Mouse (Mus musculus): ENCODE results near the gene Homer2. TPM values are rescaled to one million over a fixed set of nuclear protein-coding genes. Genes with fewer than 3 reads are reported as not detected.

Gene Homer2
- polyA plus RNA-seq, 1 experiment from 2014 or later: 16.0 TPM

- WGBS: 52% methylated on average over 9 of the region's 9 CpGs
- Histone ChIP-seq H3K4me3 (ENCODE audit: low read depth, low read length) (no peak overlapping the region), H3K27ac (ENCODE audit: low read depth, low read length) (no peak overlapping the region), H3K9me3 (ENCODE audit: control insufficient read depth, low read length) (no peaks in the 10 kb centered on the region), H3K36me3 (ENCODE audit: control insufficient read depth, insufficient read depth, low read length) (no peaks in the 10 kb centered on the region), H3K4me2 (no peak overlapping the region), H3K4me1 (replicated peaks; ENCODE audit: control insufficient read depth, insufficient read depth, low read length) (peaks cover 7% of the 10 kb centered on the region), H3K9ac (ENCODE audit: low read depth, low read length) (no peak overlapping the region), H3K27me3 (replicated peaks; ENCODE audit: control insufficient read depth, insufficient read depth, low read length) (no peaks in the 10 kb centered on the region)
- DNase-seq (ENCODE audit: low spot score) (no peak), ATAC-seq (replicated peaks; ENCODE audit: low FRiP score) (no peak)
Measured at GRCm38 (mm10) chr7:81666585-81666984, 40.7 kb downstream of the Homer2 start.

- WGBS: 54% methylated on average over 3 of the region's 3 CpGs
- no peak for DNase-seq (ENCODE audit: low spot score)
- no peak overlapping the region for H3K9ac ChIP-seq (ENCODE audit: low read depth, low read length)
- H3K36me3 ChIP-seq (ENCODE audit: control insufficient read depth, insufficient read depth, low read length): no peaks in the 10 kb centered on the region
- no peaks in the 10 kb centered on the region for H3K9me3 ChIP-seq (ENCODE audit: control insufficient read depth, low read length)
- no peak overlapping the region for H3K4me3 ChIP-seq (ENCODE audit: low read depth, low read length)
- no peak for ATAC-seq (replicated peaks; ENCODE audit: low FRiP score)
- no peak overlapping the region for H3K4me2 ChIP-seq
- peaks cover 7% of the 10 kb centered on the region for H3K4me1 ChIP-seq (replicated peaks; ENCODE audit: control insufficient read depth, insufficient read depth, low read length)
- H3K27me3 ChIP-seq (replicated peaks; ENCODE audit: control insufficient read depth, insufficient read depth, low read length): no peaks in the 10 kb centered on the region
- H3K27ac ChIP-seq (ENCODE audit: low read depth, low read length): no peak overlapping the region
Measured at GRCm38 (mm10) chr7:81663057-81663456, 44.3 kb downstream of the Homer2 start.

- H3K4me2 ChIP-seq: no peak overlapping the region
- H3K9me3 ChIP-seq (ENCODE audit: control insufficient read depth, low read length): no peaks in the 10 kb centered on the region
- no peaks in the 10 kb centered on the region for H3K27me3 ChIP-seq (replicated peaks; ENCODE audit: control insufficient read depth, insufficient read depth, low read length)
- no peak overlapping the region for H3K27ac ChIP-seq (ENCODE audit: low read depth, low read length)
- no peaks in the 10 kb centered on the region for H3K36me3 ChIP-seq (ENCODE audit: control insufficient read depth, insufficient read depth, low read length)
- ATAC-seq (replicated peaks; ENCODE audit: low FRiP score): no peak
- no peak overlapping the region for H3K9ac ChIP-seq (ENCODE audit: low read depth, low read length)
- 88% methylated on average over 2 of the region's 2 CpGs for WGBS
- DNase-seq (ENCODE audit: low spot score): no peak
- no peak overlapping the region for H3K4me3 ChIP-seq (ENCODE audit: low read depth, low read length)
- H3K4me1 ChIP-seq (replicated peaks; ENCODE audit: control insufficient read depth, insufficient read depth, low read length): no peaks in the 10 kb centered on the region
Measured at GRCm38 (mm10) chr7:81657631-81658347, 49.5 kb downstream of the Homer2 start.

- Histone ChIP-seq H3K4me1 (replicated peaks; ENCODE audit: control insufficient read depth, insufficient read depth, low read length) (no peaks in the 10 kb centered on the region), H3K4me2 (no peak overlapping the region), H3K27ac (ENCODE audit: low read depth, low read length) (no peak overlapping the region), H3K36me3 (ENCODE audit: control insufficient read depth, insufficient read depth, low read length) (no peaks in the 10 kb centered on the region), H3K4me3 (ENCODE audit: low read depth, low read length) (no peak overlapping the region), H3K27me3 (replicated peaks; ENCODE audit: control insufficient read depth, insufficient read depth, low read length) (no peaks in the 10 kb centered on the region), H3K9ac (ENCODE audit: low read depth, low read length) (no peak overlapping the region), H3K9me3 (ENCODE audit: control insufficient read depth, low read length) (no peaks in the 10 kb centered on the region)
- no peak for ATAC-seq (replicated peaks; ENCODE audit: low FRiP score)
- no peak for DNase-seq (ENCODE audit: low spot score)
- WGBS: 81% methylated on average over 3 of the region's 3 CpGs
Measured at GRCm38 (mm10) chr7:81657055-81657454, 50.3 kb downstream of the Homer2 start.

- H3K9ac ChIP-seq (ENCODE audit: low read depth, low read length): no peak overlapping the region
- no peaks in the 10 kb centered on the region for H3K27me3 ChIP-seq (replicated peaks; ENCODE audit: control insufficient read depth, insufficient read depth, low read length)
- DNase-seq (ENCODE audit: low spot score) (no peak), ATAC-seq (replicated peaks; ENCODE audit: low FRiP score) (no peak)
- H3K4me2 ChIP-seq: no peak overlapping the region
- no peaks in the 10 kb centered on the region for H3K4me1 ChIP-seq (replicated peaks; ENCODE audit: control insufficient read depth, insufficient read depth, low read length)
- no peaks in the 10 kb centered on the region for H3K36me3 ChIP-seq (ENCODE audit: control insufficient read depth, insufficient read depth, low read length)
- no peak overlapping the region for H3K4me3 ChIP-seq (ENCODE audit: low read depth, low read length)
- H3K9me3 ChIP-seq (ENCODE audit: control insufficient read depth, low read length): no peaks in the 10 kb centered on the region
- 73% methylated on average over 8 of the region's 8 CpGs for WGBS
- H3K27ac ChIP-seq (ENCODE audit: low read depth, low read length): no peak overlapping the region
Measured at GRCm38 (mm10) chr7:81656635-81657034, 50.7 kb downstream of the Homer2 start.

- H3K4me1 ChIP-seq (replicated peaks; ENCODE audit: control insufficient read depth, insufficient read depth, low read length): no peaks in the 10 kb centered on the region
- no peaks in the 10 kb centered on the region for H3K27me3 ChIP-seq (replicated peaks; ENCODE audit: control insufficient read depth, insufficient read depth, low read length)
- no peaks in the 10 kb centered on the region for H3K36me3 ChIP-seq (ENCODE audit: control insufficient read depth, insufficient read depth, low read length)
- H3K4me2 ChIP-seq: no peak overlapping the region
- no peak overlapping the region for H3K27ac ChIP-seq (ENCODE audit: low read depth, low read length)
- H3K9me3 ChIP-seq (ENCODE audit: control insufficient read depth, low read length): no peaks in the 10 kb centered on the region
- no peak overlapping the region for H3K9ac ChIP-seq (ENCODE audit: low read depth, low read length)
- no peak overlapping the region for H3K4me3 ChIP-seq (ENCODE audit: low read depth, low read length)
- DNase-seq (ENCODE audit: low spot score): no peak
- ATAC-seq (replicated peaks; ENCODE audit: low FRiP score): no peak
- WGBS: 81% methylated on average over 9 of the region's 9 CpGs
Measured at GRCm38 (mm10) chr7:81654946-81655718, 52.2 kb downstream of the Homer2 start.

GRCm38 (mm10) chr7:81653988-81654387 lies 53.3 kb downstream of the Homer2 start:
- no peak for DNase-seq (ENCODE audit: low spot score)
- Histone ChIP-seq H3K27me3 (replicated peaks; ENCODE audit: control insufficient read depth, insufficient read depth, low read length) (no peaks in the 10 kb centered on the region), H3K9ac (ENCODE audit: low read depth, low read length) (no peak overlapping the region), H3K4me3 (ENCODE audit: low read depth, low read length) (no peak overlapping the region), H3K4me1 (replicated peaks; ENCODE audit: control insufficient read depth, insufficient read depth, low read length) (no peaks in the 10 kb centered on the region), H3K27ac (ENCODE audit: low read depth, low read length) (no peak overlapping the region), H3K4me2 (no peak overlapping the region), H3K9me3 (ENCODE audit: control insufficient read depth, low read length) (no peaks in the 10 kb centered on the region), H3K36me3 (ENCODE audit: control insufficient read depth, insufficient read depth, low read length) (no peaks in the 10 kb centered on the region)
- no peak for ATAC-seq (replicated peaks; ENCODE audit: low FRiP score)
- WGBS: 59% methylated on average over 8 of the region's 8 CpGs

- no peak for ATAC-seq (replicated peaks; ENCODE audit: low FRiP score)
- no peaks in the 10 kb centered on the region for H3K4me1 ChIP-seq (replicated peaks; ENCODE audit: control insufficient read depth, insufficient read depth, low read length)
- no peak for DNase-seq (ENCODE audit: low spot score)
- H3K36me3 ChIP-seq (ENCODE audit: control insufficient read depth, insufficient read depth, low read length): no peaks in the 10 kb centered on the region
- 70% methylated on average over 2 of the region's 2 CpGs for WGBS
- H3K9me3 ChIP-seq (ENCODE audit: control insufficient read depth, low read length): no peaks in the 10 kb centered on the region
- H3K4me3 ChIP-seq (ENCODE audit: low read depth, low read length): no peak overlapping the region
- H3K9ac ChIP-seq (ENCODE audit: low read depth, low read length): no peak overlapping the region
- no peak overlapping the region for H3K4me2 ChIP-seq
- no peak overlapping the region for H3K27ac ChIP-seq (ENCODE audit: low read depth, low read length)
- no peaks in the 10 kb centered on the region for H3K27me3 ChIP-seq (replicated peaks; ENCODE audit: control insufficient read depth, insufficient read depth, low read length)
Measured at GRCm38 (mm10) chr7:81652296-81652695, 55.0 kb downstream of the Homer2 start.

GRCm38 (mm10) chr7:81651284-81651683 lies 56.0 kb downstream of the Homer2 start:
- Histone ChIP-seq H3K9ac (ENCODE audit: low read depth, low read length) (no peak overlapping the region), H3K27me3 (replicated peaks; ENCODE audit: control insufficient read depth, insufficient read depth, low read length) (no peaks in the 10 kb centered on the region), H3K4me3 (ENCODE audit: low read depth, low read length) (no peak overlapping the region), H3K36me3 (ENCODE audit: control insufficient read depth, insufficient read depth, low read length) (no peaks in the 10 kb centered on the region), H3K27ac (ENCODE audit: low read depth, low read length) (no peak overlapping the region), H3K9me3 (ENCODE audit: control insufficient read depth, low read length) (no peaks in the 10 kb centered on the region), H3K4me1 (replicated peaks; ENCODE audit: control insufficient read depth, insufficient read depth, low read length) (no peaks in the 10 kb centered on the region), H3K4me2 (no peak overlapping the region)
- ATAC-seq (replicated peaks; ENCODE audit: low FRiP score) (no peak), DNase-seq (ENCODE audit: low spot score) (no peak)
- 68% methylated on average over 5 of the region's 5 CpGs for WGBS

Data from liver, embryonic 11.5 days (tissue).